ENCODE assay signal across 9 mouse cellular contexts in genomic region chr3:60056451-60056850, GRCm38 (mm10). TPM values are rescaled to one million over a fixed set of nuclear protein-coding genes. Genes with fewer than 3 reads are reported as not detected.
DNase-seq lines count a peak whose midpoint lies in the region; ATAC-seq and TF ChIP-seq lines count a peak whose summit lies in the region.
"Had no signal": no experiment of that assay in that cellular context is flagged by ENCODE, and none has a peak within 500 bp of the region (broad histone marks: within the 10 kb centered on the region; RNA-seq: fewer than 3 reads in every experiment).

No protein-coding gene starts in this region.

- DNase-seq in forebrain, embryonic 14.5 days (ENCODE audit: low spot score), result peak; percentile 60
- DNase-seq in liver, postnatal 0 days, result no peak
- no peak for DNase-seq in liver, embryonic 11.5 days (ENCODE audit: low spot score)
- DNase-seq in MEL (ENCODE audit: low read depth, low spot score), result peak; percentile 64
- DNase-seq in lung, postnatal 36 days, result peak; percentile 46
- DNase-seq in MN1 (ENCODE audit: low spot score), result no peak

- H3K4me1 ChIP-seq in forebrain, embryonic 14.5 days (ENCODE audit: control insufficient read depth, insufficient read depth, low read length), result no peaks in the 10 kb centered on the region
- no peaks in the 10 kb centered on the region for H3K4me1 ChIP-seq in forebrain, embryonic 12.5 days
- H3K4me1 ChIP-seq in liver, postnatal 0 days (ENCODE audit: insufficient read depth), result peaks cover 6% of the 10 kb centered on the region; the same call in 1 of the 2 replicates
- no peaks in the 10 kb centered on the region for H3K4me1 ChIP-seq in liver, embryonic 11.5 days (replicated peaks; ENCODE audit: control insufficient read depth, insufficient read depth, low read length)
- peaks cover 0 to 5% of the 10 kb centered on the region in 2 experiments; a peak in 2 of 4 replicates for H3K4me1 ChIP-seq in MEL (ENCODE audit: control insufficient read depth in 1 of 2, insufficient read depth in 2 of 2, low read length in 2 of 2)

- no peak for TF ChIP-seq POLR2A in MEL (IDR thresholded peaks at IDR 0.05; ENCODE audit: control insufficient read depth in 1 of 2, insufficient read depth in 1 of 2, low read depth in 1 of 2, low read length in 2 of 2, poor library complexity in 1 of 2)

- no peak overlapping the region for H3K27ac ChIP-seq in forebrain, embryonic 14.5 days (ENCODE audit: low read depth, low read length)
- H3K27ac ChIP-seq in forebrain, embryonic 12.5 days, result no peak overlapping the region
- H3K27ac ChIP-seq in liver, postnatal 0 days (ENCODE audit: low read depth), result no peak overlapping the region
- no peak overlapping the region for H3K27ac ChIP-seq in liver, embryonic 11.5 days (ENCODE audit: low read depth, low read length)
- H3K27ac ChIP-seq in MEL (ENCODE audit: control insufficient read depth, low read depth, low read length), result no peak overlapping the region

- H3K27me3 ChIP-seq in forebrain, embryonic 14.5 days (replicated peaks; ENCODE audit: control insufficient read depth, insufficient read depth, low read length), result no peaks in the 10 kb centered on the region
- H3K27me3 ChIP-seq in forebrain, embryonic 12.5 days, result no peaks in the 10 kb centered on the region
- H3K27me3 ChIP-seq in liver, postnatal 0 days (ENCODE audit: insufficient read depth, low read length), result no peaks in the 10 kb centered on the region
- H3K27me3 ChIP-seq in liver, embryonic 11.5 days (replicated peaks; ENCODE audit: control insufficient read depth, insufficient read depth, low read length), result no peaks in the 10 kb centered on the region
- H3K27me3 ChIP-seq in MEL (ENCODE audit: control insufficient read depth in 1 of 2, insufficient read depth in 2 of 2, low read length in 2 of 2), result no peaks in the 10 kb centered on the region; a peak in 1 of 4 replicates

- 28% methylated on average over 3 of the region's 3 CpGs for WGBS in forebrain, embryonic 14.5 days
- 33% methylated on average over 3 of the region's 3 CpGs for WGBS in forebrain, embryonic 12.5 days
- 37% methylated on average over 3 of the region's 3 CpGs for WGBS in liver, postnatal 0 days (ENCODE audit: insufficient replicate concordance)
- 40% methylated on average over 3 of the region's 3 CpGs for WGBS in liver, embryonic 11.5 days

- H3K4me3 ChIP-seq in forebrain, embryonic 14.5 days (ENCODE audit: low read depth, low read length), result no peak overlapping the region
- no peak overlapping the region for H3K4me3 ChIP-seq in forebrain, embryonic 12.5 days (replicated peaks)
- H3K4me3 ChIP-seq in liver, postnatal 0 days (ENCODE audit: low read depth, low read length), result no peak overlapping the region
- no peak overlapping the region for H3K4me3 ChIP-seq in liver, embryonic 11.5 days (ENCODE audit: low read depth, low read length)
- no peak overlapping the region for H3K4me3 ChIP-seq in MEL (ENCODE audit: control insufficient read depth in 1 of 2, insufficient read depth in 1 of 2, low read depth in 2 of 2, low read length in 2 of 2)
- H3K4me3 ChIP-seq: erythroblast, embryonic 14.5 days had no signal

- peak; percentile 65 for TF ChIP-seq RAD21 in MEL (IDR thresholded peaks at IDR 0.05; ENCODE audit: low read depth, low read length)

- ATAC-seq in forebrain, embryonic 14.5 days, result no peak
- ATAC-seq in forebrain, embryonic 12.5 days (ENCODE audit: low FRiP score), result no peak
- ATAC-seq in liver, postnatal 0 days, result no peak
- ATAC-seq in liver, embryonic 11.5 days (replicated peaks; ENCODE audit: low FRiP score), result no peak
- no peak for ATAC-seq in cerebellum, adult (ENCODE audit: insufficient number of reproducible peaks, low FRiP score, low TSS enrichment)

- no peaks in the 10 kb centered on the region for H3K36me3 ChIP-seq in forebrain, embryonic 14.5 days (ENCODE audit: control insufficient read depth, insufficient read depth, low read length)
- no peaks in the 10 kb centered on the region for H3K36me3 ChIP-seq in forebrain, embryonic 12.5 days (replicated peaks)
- H3K36me3 ChIP-seq in liver, postnatal 0 days (replicated peaks; ENCODE audit: insufficient read depth, low read length), result no peaks in the 10 kb centered on the region
- H3K36me3 ChIP-seq in liver, embryonic 11.5 days (ENCODE audit: control insufficient read depth, insufficient read depth, low read length), result no peaks in the 10 kb centered on the region
- peaks cover 0 to 6% of the 10 kb centered on the region in 2 experiments; a peak in 2 of 4 replicates for H3K36me3 ChIP-seq in MEL (ENCODE audit: control insufficient read depth in 1 of 2, insufficient read depth in 2 of 2, low read length in 2 of 2)

- peak; percentile 62 for TF ChIP-seq CTCF in liver, postnatal 0 days (IDR thresholded peaks at IDR 0.05; ENCODE audit: low read depth)
- TF ChIP-seq CTCF in MEL (IDR thresholded peaks at IDR 0.05 in 2 of 3, conservative IDR thresholded peaks at IDR 0.05 in 1 of 3; ENCODE audit: control insufficient read depth in 1 of 3, insufficient read depth in 1 of 3, low read depth in 2 of 3, low read length in 3 of 3, poor library complexity in 1 of 3, severe bottlenecking in 1 of 3), result peak; percentile 31 to 64 (median 52); a peak in 5 of 6 replicates

- no peaks in the 10 kb centered on the region for H3K79me2 ChIP-seq in MEL (ENCODE audit: control insufficient read depth, insufficient read depth, low read length, poor library complexity)

- TF ChIP-seq EP300 in liver, postnatal 0 days (IDR thresholded peaks at IDR 0.05; ENCODE audit: low read depth), result no peak
- TF ChIP-seq EP300 in MEL (IDR thresholded peaks at IDR 0.05; ENCODE audit: low read depth in 1 of 2, low read length in 2 of 2), result no peak

- no peak overlapping the region for H3K4me2 ChIP-seq in forebrain, embryonic 14.5 days (ENCODE audit: low read length)
- H3K4me2 ChIP-seq in forebrain, embryonic 12.5 days, result no peak overlapping the region
- H3K4me2 ChIP-seq in liver, postnatal 0 days (ENCODE audit: low read depth, low read length), result no peak overlapping the region
- no peak overlapping the region for H3K4me2 ChIP-seq in liver, embryonic 11.5 days

- no peaks in the 10 kb centered on the region for H3K9me3 ChIP-seq in forebrain, embryonic 14.5 days (replicated peaks; ENCODE audit: control insufficient read depth, low read length)
- no peaks in the 10 kb centered on the region for H3K9me3 ChIP-seq in forebrain, embryonic 12.5 days
- H3K9me3 ChIP-seq in liver, postnatal 0 days (ENCODE audit: low read length), result no peaks in the 10 kb centered on the region
- H3K9me3 ChIP-seq in liver, embryonic 11.5 days (ENCODE audit: control insufficient read depth, low read length), result no peaks in the 10 kb centered on the region
- no peaks in the 10 kb centered on the region for H3K9me3 ChIP-seq in MEL (replicated peaks; ENCODE audit: insufficient read depth, low read length)

- H3K9ac ChIP-seq in forebrain, embryonic 14.5 days (ENCODE audit: low read length), result no peak overlapping the region
- H3K9ac ChIP-seq in forebrain, embryonic 12.5 days, result no peak overlapping the region
- H3K9ac ChIP-seq in liver, postnatal 0 days (replicated peaks), result no peak overlapping the region
- H3K9ac ChIP-seq in liver, embryonic 11.5 days (ENCODE audit: low read depth, low read length), result no peak overlapping the region
- H3K9ac ChIP-seq in MEL (ENCODE audit: control insufficient read depth, low read depth, low read length, poor library complexity, severe bottlenecking), result no peak overlapping the region

TF ChIP-seq in MEL, 35 proteins besides CTCF, POLR2A, EP300 and RAD21:
- TF ChIP-seq ZNF384 (IDR thresholded peaks at IDR 0.05; ENCODE audit: low read depth, low read length), result no peak
- TF ChIP-seq SMC3 (IDR thresholded peaks at IDR 0.05; ENCODE audit: low read depth, low read length), result peak; percentile 73
- no peak for TF ChIP-seq MEF2A (IDR thresholded peaks at IDR 0.05; ENCODE audit: extremely low read depth, insufficient replicate concordance, low read depth, low read length, poor library complexity, severe bottlenecking)
- TF ChIP-seq GABPA (IDR thresholded peaks at IDR 0.05; ENCODE audit: low read depth, low read length), result no peak
- TF ChIP-seq POLR2AphosphoS5 (IDR thresholded peaks at IDR 0.05; ENCODE audit: borderline replicate concordance, low read depth, low read length), result no peak
- TF ChIP-seq NRF1 (IDR thresholded peaks at IDR 0.05; ENCODE audit: insufficient read depth, low read depth, low read length, poor library complexity, severe bottlenecking), result no peak
- peak; percentile 36 for TF ChIP-seq ZC3H11A (IDR thresholded peaks at IDR 0.05; ENCODE audit: low read depth, low read length)
- TF ChIP-seq ETS1 (IDR thresholded peaks at IDR 0.05; ENCODE audit: low read depth, low read length), result no peak

RNA-seq across cellular contexts. Expression of gene Sucnr1, which starts 25.2 kb away (rescaled TPM):
- polyA plus RNA-seq in forebrain, embryonic 14.5 days (2014; fragmentation: Nextera tagmentation; extraction: Ambion mirVana), result not detected in 2 replicates
- not detected in 2 replicates for polyA plus RNA-seq in forebrain, embryonic 12.5 days (2016; fragmentation: Nextera tagmentation; extraction: Ambion mirVana)
- polyA plus RNA-seq in liver, postnatal 0 days (2015; fragmentation: Nextera tagmentation; extraction: Ambion mirVana), result 0.21 and 0.34 TPM in 2 replicates
- not detected in 2 replicates for polyA plus RNA-seq in liver, embryonic 11.5 days (2014; fragmentation: Nextera tagmentation; extraction: Ambion mirVana)
- not detected in 2 replicates for total RNA-seq in MEL (2012; rRNA removed)
- polyA plus RNA-seq in MEL (2012; ENCODE audit: insufficient read depth in 1 of 2, insufficient read length in 2 of 2, low read depth in 1 of 2, low replicate concordance in 2 of 2, missing spikeins in 1 of 2), result not detected
- polyA plus RNA-seq: erythroblast, embryonic 14.5 days had no signal

RNA-seq across cellular contexts. Expression of gene Aadac, which starts 30.9 kb away (rescaled TPM):
- polyA plus RNA-seq in forebrain, embryonic 14.5 days (2014; fragmentation: Nextera tagmentation; extraction: Ambion mirVana), result not detected in 2 replicates
- not detected in 2 replicates for polyA plus RNA-seq in forebrain, embryonic 12.5 days (2016; fragmentation: Nextera tagmentation; extraction: Ambion mirVana)
- polyA plus RNA-seq in liver, postnatal 0 days (2015; fragmentation: Nextera tagmentation; extraction: Ambion mirVana), result 449 and 460 TPM in 2 replicates
- polyA plus RNA-seq in liver, embryonic 11.5 days (2014; fragmentation: Nextera tagmentation; extraction: Ambion mirVana), result 57.7 and 64.2 TPM in 2 replicates
- not detected in 2 replicates for total RNA-seq in MEL (2012; rRNA removed)
- not detected for polyA plus RNA-seq in MEL (2012; ENCODE audit: insufficient read depth in 1 of 2, insufficient read length in 2 of 2, low read depth in 1 of 2, low replicate concordance in 2 of 2, missing spikeins in 1 of 2)
- polyA plus RNA-seq: erythroblast, embryonic 14.5 days had no signal

RNA-seq across cellular contexts. Expression of gene Aadacl2, which starts 49.9 kb away (rescaled TPM):
- polyA plus RNA-seq in forebrain, embryonic 14.5 days (2014; fragmentation: Nextera tagmentation; extraction: Ambion mirVana), result not detected in 2 replicates
- polyA plus RNA-seq in forebrain, embryonic 12.5 days (2016; fragmentation: Nextera tagmentation; extraction: Ambion mirVana), result not detected in 2 replicates
- polyA plus RNA-seq in liver, postnatal 0 days (2015; fragmentation: Nextera tagmentation; extraction: Ambion mirVana), result not detected in 2 replicates
- not detected in 2 replicates for polyA plus RNA-seq in liver, embryonic 11.5 days (2014; fragmentation: Nextera tagmentation; extraction: Ambion mirVana)
- total RNA-seq in MEL (2012; rRNA removed), result not detected in 2 replicates
- not detected for polyA plus RNA-seq in MEL (2012; ENCODE audit: insufficient read depth in 1 of 2, insufficient read length in 2 of 2, low read depth in 1 of 2, low replicate concordance in 2 of 2, missing spikeins in 1 of 2)
- polyA plus RNA-seq: erythroblast, embryonic 14.5 days had no signal

Comparison
In these comparisons a context has a peak if more than half of its experiments do, and no peak if none do; other contexts are left out.
1. DNase-seq: peak in forebrain, embryonic 14.5 days (single experiment), MEL (single experiment) and lung, postnatal 36 days (single experiment); none in liver, postnatal 0 days (single experiment), liver, embryonic 11.5 days (single experiment) and MN1 (single experiment).
2. RNA of gene Aadac, which starts 30.9 kb away (polyA plus RNA-seq): 449 to 460 TPM in liver, postnatal 0 days and 57.7 to 64.2 TPM in liver, embryonic 11.5 days; not detected in forebrain, embryonic 14.5 days, not detected in forebrain, embryonic 12.5 days and not detected in MEL; every median in the first group is over 10 times any median in the second.